Mouse (Mus musculus): ENCODE data around the gene Gper1.
A peak's percentile ranks its signal among the peaks of the same experiment; 100 is the strongest.

The Gper1 gene

DNA sequence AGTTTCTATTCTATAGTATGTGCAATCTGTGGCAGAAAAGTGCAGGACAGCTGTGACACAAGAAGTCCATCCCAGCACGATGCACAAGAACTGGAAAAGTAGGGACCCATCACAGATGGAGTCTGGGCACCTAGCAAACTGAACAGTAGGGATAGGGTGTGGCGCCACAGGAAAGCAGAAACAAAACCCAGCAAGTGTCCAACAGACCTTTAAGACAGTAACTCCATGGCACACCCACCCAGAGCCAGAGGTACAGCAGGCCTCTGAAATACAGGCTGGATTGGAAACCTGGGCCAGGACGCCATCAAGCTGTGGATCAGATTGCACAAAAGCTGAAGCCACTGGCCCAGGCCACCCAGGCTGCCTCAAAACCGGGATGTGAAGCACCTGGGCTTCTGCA, 20.0 kb downstream of the Gper1 start:
- no peak for DNase-seq (ENCODE audit: low spot score in 2 of 2)

DNA sequence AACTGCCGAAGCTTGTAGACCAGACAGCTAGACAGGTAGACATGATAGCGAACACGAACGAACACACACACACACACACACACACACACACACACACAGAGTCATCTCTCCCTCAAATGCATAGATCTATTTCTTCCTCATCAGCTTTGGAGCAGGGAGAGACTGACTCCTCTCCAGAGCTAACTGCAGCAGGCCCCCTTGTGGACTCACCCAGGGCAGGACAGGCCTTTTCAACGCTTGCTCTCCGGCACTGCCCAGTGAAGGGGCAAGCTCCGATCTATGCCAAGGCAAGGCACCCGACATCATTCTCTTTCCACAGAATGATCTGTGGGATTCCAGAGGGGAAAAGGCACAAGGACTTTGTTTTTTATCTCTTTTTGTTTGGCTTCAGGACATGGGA, 22.3 kb downstream of the Gper1 start:
- no peak for DNase-seq (ENCODE audit: low spot score in 2 of 2)

DNA sequence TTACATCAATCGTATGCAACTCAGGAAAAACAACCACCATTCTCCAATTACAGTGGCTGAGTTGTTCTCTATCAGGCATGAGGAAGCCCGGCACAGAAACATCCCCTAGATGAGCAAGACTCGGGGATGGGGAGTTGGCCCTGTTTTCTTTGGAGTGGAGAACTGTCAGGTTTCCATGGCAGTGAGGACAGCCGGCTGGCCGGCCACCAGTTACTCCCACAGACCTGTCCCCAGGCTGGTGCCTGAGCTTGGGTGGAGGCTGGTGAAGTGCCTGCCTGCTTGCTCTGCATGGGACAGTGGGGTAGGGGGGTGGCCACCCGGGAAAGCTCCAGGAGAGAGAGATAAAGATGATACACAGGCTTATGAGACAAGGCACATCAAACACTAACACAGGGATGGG, 25.1 kb downstream of the Gper1 start:
- DNase-seq (ENCODE audit: low spot score in 2 of 2): no peak

DNA sequence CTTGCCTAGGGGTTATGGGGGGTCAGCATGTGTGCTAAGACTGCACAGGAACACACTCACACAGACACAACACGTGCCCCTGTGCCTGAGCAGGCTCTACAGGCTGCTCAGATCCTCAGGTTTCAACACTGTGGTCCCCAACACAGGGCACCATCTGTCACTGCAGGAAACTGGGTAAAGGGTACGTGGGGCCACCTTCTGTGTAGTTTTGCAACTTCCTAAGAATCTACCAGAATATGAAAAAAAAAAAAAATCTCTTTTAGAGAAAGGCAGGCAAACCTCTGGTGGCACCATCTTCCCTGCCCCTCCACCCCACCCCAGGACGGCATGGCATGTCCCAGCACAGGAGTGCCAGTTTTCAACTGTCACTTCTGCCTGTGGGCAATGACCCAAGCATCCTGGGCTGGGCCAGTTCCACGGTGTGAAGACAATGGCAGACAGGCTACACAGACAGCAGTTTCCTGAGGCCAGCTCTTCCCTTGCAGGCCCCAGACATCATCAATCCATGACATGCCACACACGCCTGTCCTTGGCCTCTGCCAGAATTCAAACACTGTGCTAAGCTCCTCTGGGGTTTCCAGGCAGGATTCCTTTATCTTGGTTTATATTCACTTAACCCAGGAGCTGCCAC, 26.3 kb downstream of the Gper1 start:
- DNase-seq (ENCODE audit: low spot score in 2 of 2): peak in 1 of 2 experiments; percentile 18

DNA sequence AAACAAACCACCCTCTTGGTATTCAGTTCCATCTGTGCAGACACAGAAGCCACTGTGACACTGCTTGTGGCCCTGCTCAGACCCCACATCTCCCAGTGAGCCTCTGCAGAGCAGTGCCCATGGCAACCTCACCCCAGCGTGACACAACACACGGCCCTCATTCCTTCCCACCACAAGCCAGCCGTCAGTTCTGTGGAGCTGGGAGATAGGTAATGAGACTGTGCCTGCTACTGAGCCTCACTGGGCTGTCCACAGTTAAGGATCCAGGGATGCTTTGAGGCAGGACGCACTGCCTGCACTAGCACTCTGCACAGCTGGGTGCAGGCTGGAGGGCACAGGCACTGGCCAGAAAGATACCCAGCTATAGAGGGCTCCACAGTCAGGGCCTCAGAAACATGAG, 27.0 kb downstream of the Gper1 start:
- no peak for DNase-seq (ENCODE audit: low spot score in 2 of 2)

DNA sequence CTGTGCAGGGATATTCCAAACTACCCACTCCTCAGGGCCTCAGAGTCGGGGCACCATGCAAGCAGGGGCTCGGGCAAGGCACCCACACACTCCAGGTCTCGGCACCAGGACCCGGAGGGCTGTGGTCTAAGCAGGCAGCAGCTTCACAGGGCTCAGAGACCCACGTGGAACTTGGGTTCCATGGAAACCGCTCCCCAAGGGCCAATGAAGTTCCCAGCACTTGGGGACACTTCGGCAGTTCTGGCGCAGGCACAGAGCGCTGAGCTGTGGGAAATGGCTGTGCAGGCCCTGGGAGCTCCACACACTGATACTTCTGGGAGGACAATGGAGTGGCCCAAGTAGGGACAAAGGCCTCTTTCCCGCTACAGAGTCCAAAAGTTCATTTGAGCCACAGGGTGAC, 30.1 kb downstream of the Gper1 start:
- DNase-seq (ENCODE audit: low spot score in 2 of 2): no peak

DNA sequence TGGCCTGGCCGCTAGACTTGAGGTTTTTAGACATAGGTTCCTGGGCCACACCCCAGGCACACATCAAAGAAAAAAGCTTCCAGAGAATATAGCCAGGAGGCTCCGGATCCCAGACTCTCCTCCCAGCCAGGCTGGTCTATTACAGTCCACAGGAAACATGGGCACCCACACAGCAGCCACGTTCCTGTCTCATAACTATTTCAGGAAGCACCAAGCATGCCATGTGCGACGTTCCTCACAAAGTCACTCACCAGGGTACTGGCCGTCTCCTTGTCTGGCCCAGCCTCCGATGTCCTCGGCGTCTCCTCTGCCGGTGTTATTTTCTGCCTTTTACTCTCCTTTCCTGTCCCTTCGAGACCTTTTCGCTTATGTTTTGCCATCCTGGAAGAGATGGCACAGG, 32.2 kb downstream of the Gper1 start:
- DNase-seq (ENCODE audit: low spot score in 2 of 2): no peak

DNA sequence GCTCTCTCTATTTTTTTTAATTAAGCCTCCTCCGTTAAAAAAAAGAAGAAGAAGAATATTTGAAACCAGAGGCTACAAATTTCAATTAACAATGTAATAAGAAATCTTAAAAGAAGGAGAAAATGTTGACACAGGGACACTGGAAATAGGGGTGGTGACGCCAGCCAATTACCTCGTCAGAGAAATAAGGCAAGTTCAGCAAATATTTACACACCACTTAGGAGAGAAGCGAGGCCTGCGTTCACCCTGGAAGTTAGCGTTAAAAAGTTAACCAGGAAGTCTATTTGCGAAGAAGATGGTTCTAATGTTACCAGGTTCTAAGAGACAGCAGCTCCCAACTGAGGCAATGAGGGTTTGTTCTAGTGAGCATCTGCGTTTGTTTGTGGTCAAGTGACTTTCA, 34.3 kb downstream of the Gper1 start:
- DNase-seq (ENCODE audit: low spot score in 2 of 2): no peak

DNA sequence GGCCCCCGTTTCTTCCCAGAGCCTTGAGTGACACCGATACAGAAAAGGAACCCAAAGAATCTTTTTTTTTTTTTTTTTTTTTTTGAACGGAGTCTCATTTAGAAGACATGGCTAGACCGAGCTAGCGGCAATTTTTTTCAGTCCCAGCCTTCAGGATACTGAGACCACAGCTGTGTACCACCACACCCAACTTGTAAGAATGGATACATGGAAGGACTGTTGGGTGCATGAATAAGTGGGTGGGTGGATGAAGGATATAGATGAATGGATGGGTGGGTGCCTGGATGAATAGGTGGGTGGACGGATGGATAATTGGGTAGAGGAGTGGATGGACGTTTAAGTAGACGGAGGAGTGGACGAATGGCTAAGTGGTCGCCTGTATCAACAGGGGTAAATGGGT, 37.0 kb downstream of the Gper1 start:
- no peak for DNase-seq (ENCODE audit: low spot score in 2 of 2)

DNA sequence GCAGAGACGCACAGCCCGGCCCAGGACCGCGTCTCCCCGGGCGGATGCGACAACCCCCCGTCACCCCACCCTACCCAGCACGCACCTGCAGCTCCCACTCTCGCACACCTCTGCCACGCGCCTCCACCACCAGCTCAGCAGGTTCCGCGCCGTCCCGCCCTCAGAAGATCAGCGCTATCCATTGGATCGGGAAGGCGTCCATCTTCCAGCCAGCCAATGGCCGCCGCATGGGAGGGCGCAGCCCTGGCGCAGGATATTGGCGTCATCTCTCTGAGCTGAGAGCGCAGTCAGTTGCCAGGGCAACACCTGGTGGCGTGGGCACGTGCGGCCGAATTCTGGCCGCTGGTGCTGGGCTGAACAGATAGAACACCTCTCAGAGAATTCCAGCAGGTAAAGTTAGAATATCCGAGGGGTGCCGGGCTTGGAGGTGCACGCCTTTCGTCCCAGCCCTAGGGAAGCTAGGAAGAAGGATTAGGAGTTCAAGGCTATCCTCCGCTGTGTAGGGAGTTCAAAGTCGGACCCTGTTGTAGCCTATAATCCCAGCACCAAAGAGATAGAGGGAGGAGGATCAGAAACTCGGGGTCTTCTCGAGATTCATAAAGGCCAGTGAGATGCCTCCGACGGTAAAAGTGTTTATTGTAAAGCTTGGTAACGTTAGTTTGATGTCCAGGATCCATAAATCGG, 37.6 kb downstream of the Gper1 start, which contains the start of gene 3110082I17Rik:
Gene 3110082I17Rik, minus strand, starts transcription at position 144 of the 684 bp plus-strand sequence.
- peak; percentile 96 to 97 for DNase-seq (ENCODE audit: low spot score in 2 of 2)

DNA sequence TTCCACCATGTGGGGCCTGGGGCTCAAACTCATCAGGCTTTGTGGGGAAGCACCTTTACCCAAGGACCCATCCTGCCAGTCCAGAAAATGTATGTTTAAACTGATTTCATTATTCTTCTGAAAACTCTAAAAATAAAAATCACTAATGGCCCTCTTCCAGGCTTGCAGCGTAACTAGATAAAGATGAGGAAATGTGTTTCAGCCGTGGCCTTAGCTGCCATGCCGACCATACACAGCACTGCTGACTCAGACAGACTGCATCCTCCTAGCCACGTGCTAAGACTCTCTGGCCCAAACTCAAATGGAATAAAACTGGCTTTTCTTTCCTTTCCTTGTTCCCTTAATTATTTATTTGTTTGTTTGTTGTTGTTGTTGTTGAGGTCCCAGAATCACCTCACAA, 41.9 kb downstream of the Gper1 start:
- no peak for DNase-seq (ENCODE audit: low spot score in 2 of 2)

DNA sequence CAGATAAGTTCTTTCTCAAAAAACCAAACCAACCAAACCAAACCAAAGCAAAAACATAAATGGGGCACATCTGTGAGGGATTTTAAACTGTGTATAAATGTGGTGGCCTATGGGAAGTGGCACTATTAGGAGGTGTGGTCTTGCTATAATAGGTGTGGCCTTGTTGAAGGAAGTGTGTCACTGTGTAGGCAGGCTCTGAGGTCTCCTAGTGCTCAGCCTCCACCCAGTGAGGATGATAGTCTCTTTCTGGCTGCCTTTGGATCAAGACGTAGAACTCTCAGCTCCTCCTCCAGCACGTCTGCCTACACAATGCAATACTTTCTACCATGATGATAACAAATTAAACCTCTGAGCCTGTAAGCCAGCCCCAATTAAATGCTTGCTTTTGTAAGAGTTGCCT, 43.4 kb downstream of the Gper1 start:
- DNase-seq (ENCODE audit: low spot score in 2 of 2): no peak

DNA sequence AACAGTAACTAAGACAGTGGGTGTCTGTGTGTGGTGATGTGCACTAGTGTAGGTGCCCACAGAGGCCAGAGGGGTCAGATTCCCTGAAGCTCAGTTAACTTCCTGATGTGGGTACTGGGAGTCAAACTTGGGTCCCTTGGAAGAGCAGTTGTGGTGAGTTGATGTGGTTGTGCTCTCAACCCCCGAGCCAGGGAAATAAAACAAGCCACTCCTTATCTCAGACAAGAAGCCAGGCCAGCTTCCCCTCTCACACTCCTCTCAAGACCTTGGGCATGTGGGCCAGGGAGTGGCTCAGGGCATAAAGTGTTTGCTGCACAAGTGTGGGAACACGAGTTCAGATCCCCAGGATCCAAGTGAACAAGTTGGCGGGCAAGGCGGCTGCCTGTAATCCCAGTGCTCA, 43.9 kb downstream of the Gper1 start:
- DNase-seq (ENCODE audit: low spot score in 2 of 2): no peak

DNA sequence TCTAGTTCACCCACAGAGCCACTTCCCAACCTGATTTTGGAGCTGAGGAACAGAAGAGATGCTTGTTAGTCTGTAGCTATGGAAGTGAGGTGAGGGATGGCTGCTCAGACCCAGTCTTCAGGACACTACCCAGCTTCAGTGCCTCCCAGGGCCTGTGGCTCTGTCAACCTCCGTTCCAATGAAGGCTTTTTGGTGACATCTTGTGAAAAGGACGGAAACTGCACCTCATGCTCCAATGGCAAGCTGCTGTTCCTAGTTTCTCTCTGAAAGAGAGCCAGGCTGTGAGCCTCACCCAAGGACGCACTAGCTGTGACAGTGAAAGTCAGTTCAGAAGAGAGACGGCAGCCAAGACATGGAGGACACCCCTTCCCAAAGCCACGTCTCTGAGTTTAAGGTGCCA, 45.0 kb downstream of the Gper1 start:
- no peak for DNase-seq (ENCODE audit: low spot score in 2 of 2)

DNA sequence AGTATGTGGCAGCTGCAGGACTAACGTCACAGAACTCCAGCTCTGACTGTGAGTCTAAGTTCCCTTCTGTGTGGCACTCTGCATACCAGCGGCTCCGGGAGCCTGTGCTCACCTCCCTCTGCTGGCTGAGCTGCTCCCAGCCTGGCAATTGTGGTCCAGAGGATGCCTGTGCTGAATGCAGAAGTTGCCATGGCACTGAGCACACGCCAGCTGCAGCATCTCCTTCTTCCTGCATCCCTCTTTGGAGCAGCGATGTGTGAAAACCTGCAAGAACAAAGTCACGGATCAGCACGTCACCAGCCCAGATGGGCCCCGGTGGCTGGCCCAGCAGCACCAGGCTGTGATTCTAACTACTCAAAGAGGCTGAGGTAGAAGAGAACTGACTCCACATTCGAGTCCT, 51.8 kb downstream of the Gper1 start:
- no peak for DNase-seq (ENCODE audit: low spot score in 2 of 2)
